Mouse (Mus musculus): ENCODE measurements around the gene Clstn2.
A peak's percentile ranks its signal among the peaks of the same experiment; 100 is the strongest.

The Clstn2 gene

GRCm38 (mm10) chr9:97919326-97919725 is 113.7 kb downstream of the Clstn2 start:
- DNase-seq = no peak

GRCm38 (mm10) chr9:97891415-97891814 is 141.6 kb downstream of the Clstn2 start:
- no peak for DNase-seq

- DNase-seq = no peak
These were observed 149.6 kb downstream of the Clstn2 start for GRCm38 (mm10) chr9:97883336-97883735.

- DNase-seq = no peak
These were observed 165.8 kb downstream of the Clstn2 start for GRCm38 (mm10) chr9:97867013-97867700.

- DNase-seq = no peak
These were observed 180.1 kb downstream of the Clstn2 start for GRCm38 (mm10) chr9:97852859-97853258.

- no peak for DNase-seq
These were observed 184.8 kb downstream of the Clstn2 start for GRCm38 (mm10) chr9:97847873-97848838.

GRCm38 (mm10) chr9:97842054-97842453 is 190.9 kb downstream of the Clstn2 start:
- peak; percentile 17 for DNase-seq

GRCm38 (mm10) chr9:97831216-97831615 is 201.8 kb downstream of the Clstn2 start:
- DNase-seq = no peak

- DNase-seq = no peak
These were observed 203.1 kb downstream of the Clstn2 start for GRCm38 (mm10) chr9:97829919-97830318.

GRCm38 (mm10) chr9:97827689-97828088 is 205.3 kb downstream of the Clstn2 start:
- no peak for DNase-seq

GRCm38 (mm10) chr9:97826077-97826947 is 206.7 kb downstream of the Clstn2 start:
- no peak for DNase-seq

GRCm38 (mm10) chr9:97817116-97817515 is 215.9 kb downstream of the Clstn2 start:
- no peak for DNase-seq

GRCm38 (mm10) chr9:97816143-97816805 is 216.7 kb downstream of the Clstn2 start:
- DNase-seq = no peak

- DNase-seq = no peak
These were observed 219.8 kb downstream of the Clstn2 start for GRCm38 (mm10) chr9:97813157-97813556.

- DNase-seq = no peak
These were observed 225.9 kb downstream of the Clstn2 start for GRCm38 (mm10) chr9:97807031-97807430.

GRCm38 (mm10) chr9:97793661-97794060 is 239.3 kb downstream of the Clstn2 start:
- no peak for DNase-seq

GRCm38 (mm10) chr9:97788151-97788670 is 244.8 kb downstream of the Clstn2 start:
- no peak for DNase-seq

GRCm38 (mm10) chr9:97780032-97780616 is 252.9 kb downstream of the Clstn2 start:
- DNase-seq = no peak

GRCm38 (mm10) chr9:97775770-97776169 is 257.2 kb downstream of the Clstn2 start:
- DNase-seq = no peak

- DNase-seq = no peak
These were observed 258.0 kb downstream of the Clstn2 start for GRCm38 (mm10) chr9:97774991-97775390.

- no peak for DNase-seq
These were observed 259.1 kb downstream of the Clstn2 start for GRCm38 (mm10) chr9:97773911-97774310.

GRCm38 (mm10) chr9:97772431-97772830 is 260.6 kb downstream of the Clstn2 start:
- DNase-seq = no peak

All from liver (tissue).